Mouse (Mus musculus) stomach, postnatal 0 days (tissue): ENCODE measurements around the gene Lrch4.

Experiments used
- CTCF ChIP-seq: IDR thresholded peaks from 2 replicates; pipeline ENCODE4 v1.5.1; 2016; ENCODE audit warnings: antibody characterized with exemption, low read depth, mild to moderate bottlenecking, moderate library complexity
- EP300 ChIP-seq: optimal IDR thresholded peaks from 2 replicates; pipeline ENCODE3; 2016; ENCODE audit warnings: antibody characterized with exemption

DNA sequence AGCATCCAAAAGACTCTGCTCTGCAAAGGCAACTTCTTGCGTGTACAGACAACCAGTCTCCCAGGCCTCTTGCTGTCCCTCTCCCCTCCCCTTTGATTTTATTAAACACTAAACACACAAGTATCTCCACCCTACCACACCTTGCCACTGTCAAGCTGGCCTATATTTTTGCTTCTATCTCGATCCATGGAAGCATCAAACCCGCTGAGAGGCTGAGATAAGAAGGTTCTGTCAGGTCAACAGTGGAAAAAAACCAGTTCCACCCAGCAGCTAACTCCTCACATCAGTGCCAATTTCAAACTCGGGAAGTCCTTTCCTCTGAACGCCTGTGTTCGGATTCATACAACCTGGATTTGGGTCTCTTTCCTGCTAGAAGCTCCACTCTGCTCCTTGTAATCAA lies 44.1 kb downstream of the Lrch4 start:
- no peak for TF ChIP-seq CTCF
- no peak for TF ChIP-seq EP300
